Mouse (Mus musculus): Measurements from ENCODE around the gene Ccnc. TPM values are rescaled to one million over a fixed set of nuclear protein-coding genes. Genes with fewer than 3 reads are reported as not detected.
"Not testable (repeated sequence)": the region's sequence is repeated elsewhere in the genome, so short reads cannot be mapped to it uniquely, and the experiment has no call there.

Ccnc gene
- total RNA-seq, 2 experiments from 2014 or later: 21.4 to 25.2 TPM

DNA sequence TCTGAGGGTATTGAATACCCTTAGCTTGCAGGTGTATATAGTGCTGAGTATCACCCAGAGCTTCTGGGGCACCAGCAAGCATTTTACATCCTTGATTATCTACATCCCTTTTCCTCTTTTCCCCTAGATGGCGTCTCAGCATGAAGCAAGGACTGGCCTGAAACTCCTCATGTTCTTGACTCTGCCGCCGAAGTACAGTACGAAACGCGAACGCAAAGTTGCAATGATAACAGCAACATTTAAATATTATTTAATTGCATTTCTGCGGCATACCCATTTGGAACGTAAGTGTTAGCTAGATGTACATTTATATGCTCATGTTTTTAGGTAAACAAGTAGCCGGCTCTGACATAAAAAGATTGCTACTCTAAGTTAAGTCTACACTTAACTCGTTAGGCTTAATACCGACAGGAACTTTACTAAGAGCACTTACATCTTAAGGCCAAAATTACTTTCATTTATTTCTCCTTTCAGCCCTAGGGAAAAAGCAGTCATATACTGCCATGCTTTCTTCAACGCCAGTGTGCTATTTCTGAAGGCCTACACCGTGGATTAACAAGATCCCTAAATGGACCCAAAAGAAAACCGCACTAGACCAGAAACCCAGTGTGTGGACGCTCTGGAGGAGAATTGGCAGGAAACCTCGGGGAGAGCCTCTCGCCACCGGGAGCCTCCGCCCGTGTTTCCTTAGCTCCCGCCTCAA lies 438 bp upstream of the Ccnc start:
- peak; percentile 14 to 35 for DNase-seq

DNA sequence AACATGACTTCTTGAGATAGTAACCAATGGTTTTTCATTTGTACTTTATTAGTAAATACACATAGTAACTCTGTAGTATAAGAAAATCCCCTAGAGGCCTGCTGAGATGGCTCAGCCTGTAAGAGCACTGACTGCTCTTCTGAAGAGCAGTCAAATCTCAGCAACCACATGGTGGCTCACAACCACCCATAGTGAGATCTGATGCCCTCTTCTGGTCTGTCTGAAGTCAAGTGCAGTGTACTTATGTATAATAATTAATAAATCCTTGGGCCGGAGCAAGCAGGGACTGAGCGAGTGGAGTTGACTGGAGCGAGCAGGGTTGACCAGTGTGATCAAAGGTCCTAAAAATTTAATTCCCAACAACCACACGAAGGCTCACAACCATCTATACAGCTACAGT lies 11.7 kb downstream of the Ccnc start:
- peak in 1 of 2 experiments; percentile 15 for DNase-seq

DNA sequence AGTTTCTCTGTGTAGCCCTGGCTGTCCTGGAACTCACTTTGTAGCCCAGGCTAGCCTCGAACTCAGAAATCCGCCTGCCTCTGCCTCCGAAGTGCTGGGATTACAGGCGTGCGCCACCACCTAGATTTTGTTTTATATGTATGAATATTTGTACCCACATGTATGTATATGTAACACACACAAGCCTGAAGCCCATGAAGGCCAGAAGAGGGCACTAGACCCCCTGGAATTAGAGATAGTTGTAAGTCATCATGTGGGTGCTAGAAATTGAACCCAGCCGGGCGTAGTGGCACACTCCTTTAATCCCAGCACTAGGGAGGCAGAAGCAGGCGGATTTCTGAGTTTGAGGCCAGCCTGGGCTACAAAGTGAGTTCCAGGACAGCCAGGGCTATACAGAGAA lies 16.6 kb downstream of the Ccnc start:
- not testable (repeated sequence) for DNase-seq

DNA sequence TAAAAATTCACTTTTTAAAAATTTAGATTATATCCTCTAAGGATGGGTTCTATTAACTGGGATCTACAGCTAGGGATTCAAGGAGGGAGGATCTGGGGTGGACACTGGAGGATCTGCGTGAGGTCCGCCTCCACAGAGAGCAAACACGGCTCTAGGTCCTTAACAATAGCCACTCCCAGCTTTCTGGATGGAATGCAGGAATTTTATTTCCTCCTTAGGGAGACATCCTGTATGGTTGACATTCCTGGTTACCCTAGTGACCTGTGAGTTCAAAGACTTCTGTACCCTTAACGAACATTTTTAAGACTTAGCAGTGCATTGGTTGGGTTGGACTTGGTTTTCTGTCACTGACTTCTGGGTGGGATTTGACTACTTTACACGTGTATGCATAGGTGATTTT lies 18.2 kb downstream of the Ccnc start:
- DNase-seq: no peak

DNA sequence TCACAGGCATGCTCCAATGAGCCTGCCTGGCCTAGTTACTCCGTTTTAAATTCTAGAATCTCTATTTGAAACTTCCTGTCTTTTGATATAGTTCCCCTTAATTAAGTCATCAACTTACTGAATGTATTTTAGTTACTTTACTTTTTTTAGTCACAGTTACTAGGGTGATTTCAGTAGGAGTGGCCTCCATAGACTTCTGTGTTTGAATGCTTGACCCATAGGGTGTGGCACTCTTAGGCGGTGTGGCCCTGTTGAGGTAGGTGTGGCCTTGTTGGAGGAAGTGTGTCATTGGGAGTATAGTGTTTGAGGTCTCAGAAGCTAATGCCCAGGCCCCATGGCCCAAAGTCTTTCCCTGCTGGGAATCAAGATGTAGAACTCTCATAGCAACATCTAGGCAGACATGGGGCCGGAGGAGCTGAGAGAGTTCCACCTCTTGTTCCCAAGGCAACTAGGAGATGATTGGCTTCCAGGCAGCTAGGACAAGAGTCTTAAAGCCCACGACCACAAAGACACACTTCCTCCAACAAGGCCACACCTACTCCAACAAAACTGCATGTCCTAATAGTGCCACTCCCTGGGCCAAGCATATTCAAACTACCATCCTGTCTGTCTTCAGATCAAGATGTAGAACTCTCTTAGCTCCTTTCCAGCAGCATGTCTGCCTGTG lies 27.8 kb downstream of the Ccnc start:
- no peak for DNase-seq

DNA sequence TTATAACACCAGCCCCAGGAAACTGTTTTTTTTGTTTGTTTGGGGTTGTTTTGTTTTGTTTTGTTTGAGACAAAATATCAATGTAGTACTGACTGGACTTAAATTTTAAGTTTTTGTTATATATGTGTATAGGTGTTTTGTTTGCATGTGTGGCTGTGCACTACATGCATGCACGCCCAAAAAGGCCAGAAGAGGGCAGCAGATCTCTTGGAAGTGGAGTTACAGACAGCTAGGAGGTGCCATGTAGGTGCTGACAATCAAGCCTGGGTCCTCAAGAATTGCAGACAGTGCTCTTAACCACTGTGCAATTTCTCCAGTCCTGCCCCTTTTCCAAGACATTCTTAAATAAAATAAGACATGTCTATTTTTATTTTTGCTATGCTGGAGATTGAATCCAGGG lies 31.4 kb downstream of the Ccnc start:
- DNase-seq: no peak

DNA sequence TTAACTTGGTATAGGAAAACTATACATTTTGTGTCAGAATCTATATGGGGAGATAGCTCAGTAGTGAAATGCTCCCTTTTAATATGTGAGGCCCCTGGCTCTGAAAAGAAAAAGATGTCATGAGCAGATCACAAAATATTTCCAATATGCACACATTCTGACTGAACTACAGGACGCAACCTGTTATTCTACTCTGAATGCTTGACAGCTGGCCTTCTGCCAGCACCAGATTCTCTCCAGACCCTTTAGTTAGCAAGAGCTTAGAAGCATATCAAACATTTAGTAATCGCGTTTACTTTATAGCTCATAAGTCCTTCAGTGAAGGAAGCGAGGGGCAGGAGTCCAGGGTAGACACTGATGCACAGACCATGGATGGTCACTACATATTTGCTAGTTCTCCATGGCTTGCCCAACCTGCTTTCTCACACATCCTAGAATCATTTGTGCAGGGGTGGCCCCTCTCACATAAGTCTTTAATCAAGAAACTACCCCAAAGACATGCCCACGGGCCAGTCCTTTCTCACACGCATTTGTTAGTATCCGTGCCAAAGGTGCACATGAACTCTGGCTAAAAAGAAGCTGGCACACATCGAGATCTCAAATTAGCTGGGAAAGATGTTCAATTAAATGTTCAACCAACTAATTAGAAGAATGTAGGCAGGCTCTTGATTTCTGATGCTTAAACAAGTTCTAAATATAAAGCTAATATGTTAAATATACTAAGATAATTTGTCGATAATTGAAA lies 34.1 kb downstream of the Ccnc start:
- DNase-seq: no peak

DNA sequence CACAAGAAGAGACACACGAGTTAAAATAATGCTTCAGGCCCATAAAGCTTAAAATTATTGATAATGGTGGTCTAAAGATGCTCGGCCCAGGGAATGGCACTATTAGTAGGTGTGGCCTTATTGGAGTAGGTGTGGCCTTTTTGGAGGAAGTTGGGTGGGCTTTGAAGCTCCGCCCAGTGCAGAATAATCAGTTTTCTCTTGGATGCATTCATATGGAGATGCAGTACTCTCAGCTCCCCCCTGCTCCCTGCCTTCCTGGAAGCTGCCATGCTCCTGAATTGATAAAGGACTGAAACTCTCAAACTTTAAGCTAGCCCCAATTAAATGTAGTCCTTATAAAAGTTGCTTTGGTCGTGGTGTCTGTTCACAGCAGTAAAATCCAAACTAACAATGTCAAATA lies 36.3 kb downstream of the Ccnc start:
- no peak for DNase-seq

DNA sequence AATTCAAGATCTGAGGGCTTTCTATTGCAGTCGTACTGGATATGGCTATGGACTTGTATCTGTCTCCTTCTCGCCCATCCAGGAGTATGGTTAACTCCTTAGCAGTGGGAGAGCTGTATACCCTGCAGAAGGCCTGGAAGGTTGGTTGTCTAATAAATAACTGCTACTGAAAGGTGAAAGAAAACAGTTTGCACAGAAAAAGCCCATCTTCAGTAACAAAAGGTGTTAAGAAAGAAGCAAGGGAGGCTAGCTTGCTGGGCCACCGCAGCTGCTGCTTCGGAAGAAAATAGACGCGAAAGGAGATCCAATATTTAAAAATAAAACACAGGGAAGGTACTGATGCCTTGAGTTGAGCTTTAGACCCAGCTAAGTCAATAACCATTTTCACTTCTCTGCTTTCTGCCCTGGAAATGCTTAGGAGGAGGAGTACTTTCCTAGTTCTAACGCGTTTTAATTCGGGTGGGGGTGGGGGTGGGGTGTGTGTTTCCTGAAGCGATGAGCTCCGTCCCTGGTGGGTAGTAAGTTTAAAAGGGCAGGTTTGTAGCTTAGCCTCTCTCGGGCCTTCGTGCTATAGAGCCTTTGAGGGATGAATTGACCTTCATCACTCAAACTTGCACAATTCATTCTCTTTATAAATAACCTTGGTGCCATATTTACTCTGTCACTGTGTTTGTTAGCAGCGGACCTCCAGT lies 38.8 kb downstream of the Ccnc start:
- no peak for DNase-seq

DNA sequence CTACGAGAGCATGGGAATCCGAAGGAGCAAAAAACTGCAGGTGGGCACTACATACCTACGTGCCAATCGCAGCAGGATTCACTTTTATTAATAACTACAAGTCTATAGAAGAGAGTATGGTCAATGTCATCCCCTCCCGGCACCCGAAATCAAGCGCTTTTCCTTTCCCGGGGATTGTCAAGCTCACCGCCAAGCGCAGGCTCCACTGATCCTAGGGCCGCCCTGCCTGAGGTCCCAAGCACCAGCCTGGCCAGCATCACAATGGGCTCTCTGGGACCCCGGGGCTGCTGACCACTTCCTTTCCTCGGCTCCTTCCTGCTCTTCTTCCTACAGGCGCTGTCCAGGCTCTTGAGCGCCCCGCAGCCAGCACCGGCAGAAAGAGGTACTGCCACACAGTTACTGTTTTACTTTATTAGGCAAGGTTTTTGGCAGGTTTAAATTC lies 39.4 kb downstream of the Ccnc start, which contains the start of the genes Usp45 and Tstd3:
Gene Usp45 (plus strand): TSS at position 294 of the 442 bp plus-strand sequence.
Gene Tstd3 (minus strand): TSS at position 350 of the 442 bp plus-strand sequence.
- DNase-seq: peak; percentile 80 to 89

DNA sequence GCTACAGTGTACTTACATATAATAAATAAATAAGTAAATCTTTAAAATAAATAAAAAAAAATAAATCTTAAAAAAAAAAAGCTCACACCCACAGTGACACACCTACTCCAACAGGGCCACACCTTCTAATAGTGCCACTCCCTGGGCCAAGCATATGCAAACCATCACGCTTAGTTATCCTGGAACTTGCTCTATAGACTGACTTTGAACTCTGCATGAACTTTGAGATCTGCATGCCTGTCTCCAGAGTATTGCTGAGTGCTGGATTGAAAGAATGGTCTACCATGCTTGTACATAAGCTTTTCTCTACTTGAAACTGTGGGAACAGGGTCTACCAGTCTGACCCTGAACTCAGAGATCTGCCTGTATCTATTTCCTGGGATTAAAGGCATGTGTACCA lies 43.6 kb downstream of the Ccnc start:
- no peak for DNase-seq

DNA sequence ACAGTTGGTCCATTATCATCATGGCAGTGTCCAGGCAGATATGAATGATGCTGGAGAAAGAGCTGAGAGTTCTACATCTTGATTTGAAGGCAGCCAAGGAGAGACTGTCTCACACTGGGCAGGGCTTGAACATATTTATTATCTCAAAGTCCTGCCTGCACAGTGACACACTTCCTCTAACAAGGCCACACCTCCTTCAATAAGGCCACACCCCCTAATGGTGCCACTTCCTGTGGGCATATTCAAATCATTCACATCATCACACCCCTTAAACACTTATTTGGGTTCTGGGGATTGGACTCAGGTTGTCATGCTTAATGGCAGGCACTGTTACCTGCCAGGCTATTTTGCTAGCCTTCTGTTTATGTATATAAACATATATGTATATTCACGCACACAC lies 44.8 kb downstream of the Ccnc start:
- DNase-seq: no peak

DNA sequence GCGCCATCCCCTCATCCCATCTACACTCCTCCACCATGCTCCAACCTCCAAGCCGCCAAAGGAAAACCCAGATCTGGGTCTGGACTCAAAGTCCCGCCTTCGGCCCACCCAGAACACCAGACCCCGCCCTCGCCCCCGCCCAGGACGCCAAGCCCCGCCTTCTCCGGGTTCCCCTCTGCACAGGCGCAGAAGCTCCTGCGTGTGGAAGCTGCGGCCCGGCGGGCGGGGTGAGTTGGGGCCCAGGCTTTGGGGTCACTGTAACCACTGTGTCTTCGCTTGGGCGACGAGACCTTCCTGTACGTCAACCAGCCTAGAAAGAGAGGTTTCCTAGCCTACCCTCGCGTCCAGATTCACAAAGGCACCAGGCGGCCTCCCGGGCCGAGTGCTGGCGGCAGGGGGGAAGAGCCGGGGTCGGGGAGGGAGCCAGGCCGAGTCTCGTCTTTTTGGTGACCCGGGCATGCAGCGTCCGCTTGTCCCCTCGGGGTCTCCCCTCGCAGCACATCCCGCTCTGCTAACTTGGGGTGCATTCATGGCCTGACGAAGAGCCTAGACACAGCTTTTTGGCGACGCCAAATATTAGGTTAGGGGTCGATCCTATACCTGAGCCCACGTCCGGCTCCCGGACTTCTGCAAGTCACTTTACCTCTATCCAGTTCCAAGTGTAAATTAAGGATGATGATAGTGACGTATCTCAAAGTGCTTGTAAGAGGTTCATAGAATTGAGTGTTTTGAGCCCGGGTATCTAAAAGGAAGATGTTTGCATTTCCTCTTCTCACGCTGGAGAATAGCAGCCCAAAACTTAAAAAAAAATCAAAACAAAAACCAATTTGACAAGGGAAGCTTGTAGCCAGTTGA lies 48.8 kb downstream of the Ccnc start:
- peak; percentile 94 to 95 for DNase-seq

DNA sequence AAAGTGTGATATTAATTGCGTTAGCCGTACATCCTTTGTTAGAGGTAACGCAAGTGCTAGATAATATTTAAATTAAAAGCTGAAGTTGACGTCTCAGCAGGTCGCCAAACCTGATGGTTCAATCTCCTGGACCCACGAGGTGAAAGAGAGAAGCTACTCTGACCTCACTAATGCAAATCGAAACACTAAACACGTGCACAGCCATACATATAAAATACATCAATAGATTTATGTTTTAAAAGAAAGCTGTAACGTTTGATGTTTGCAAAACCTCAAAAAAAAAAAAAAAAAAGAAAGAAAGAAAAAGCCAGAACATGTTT lies 49.4 kb downstream of the Ccnc start:
- no peak for DNase-seq

DNA sequence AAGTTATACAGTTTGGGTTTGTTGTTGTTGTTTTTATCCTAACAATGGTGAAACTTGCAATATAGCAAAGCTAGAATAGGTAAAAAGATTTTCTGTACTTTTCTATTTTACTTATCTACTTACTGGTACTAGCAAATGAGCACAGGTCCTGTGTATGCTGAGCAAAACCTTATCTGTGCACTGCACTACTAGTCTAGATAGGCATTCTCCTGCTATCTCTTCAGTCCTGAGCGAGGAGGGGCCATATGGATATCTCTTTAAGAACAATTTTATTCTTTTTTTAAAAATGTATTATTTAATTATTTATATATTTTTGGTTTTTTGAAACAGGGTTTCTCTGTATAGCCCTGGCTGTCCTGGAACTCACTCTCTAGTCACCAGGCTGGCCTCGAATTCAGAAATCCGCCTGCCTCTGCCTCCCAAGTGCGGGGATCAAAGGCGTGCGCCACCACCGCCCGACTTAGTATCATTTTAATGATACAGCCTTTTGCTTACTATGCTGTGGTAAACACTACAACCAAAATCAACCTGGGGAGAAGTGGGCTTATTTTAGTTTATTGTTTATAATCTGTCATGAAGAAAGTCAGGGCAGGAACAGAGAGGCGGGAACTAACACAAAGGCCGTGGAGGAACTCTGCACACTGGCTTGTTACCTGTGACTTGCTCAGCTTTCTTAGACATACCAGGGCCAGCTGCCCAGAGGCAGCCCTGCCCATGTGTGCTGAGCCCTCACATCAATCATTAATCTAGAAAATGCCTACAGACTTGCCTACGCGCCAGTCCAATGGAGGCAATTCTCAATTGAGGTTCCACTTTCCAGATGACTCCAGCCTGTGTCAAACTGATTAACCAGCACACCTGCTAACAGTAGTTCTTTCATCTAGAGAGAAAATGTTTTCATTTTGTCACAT lies 53.6 kb downstream of the Ccnc start:
- DNase-seq: no peak

DNA sequence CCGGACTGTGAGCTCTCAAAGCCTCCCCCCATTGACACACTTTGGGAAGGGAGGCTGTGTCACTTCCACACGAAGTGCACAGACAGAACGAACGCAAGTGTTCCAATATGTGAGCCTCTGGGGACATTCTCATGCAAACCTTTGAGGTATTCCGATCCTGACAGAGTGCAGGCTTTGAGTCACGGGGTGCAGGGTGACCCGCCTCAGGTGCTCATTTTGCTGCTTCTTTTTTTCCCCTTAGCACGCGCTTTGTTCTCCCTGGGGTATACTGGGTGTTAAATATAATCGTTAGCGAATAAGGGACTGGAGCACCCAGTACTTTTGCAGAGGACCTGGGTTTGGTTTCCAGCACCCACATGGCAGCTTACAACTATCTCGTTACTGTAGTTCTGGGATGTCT lies 58.8 kb downstream of the Ccnc start:
- DNase-seq: no peak

DNA sequence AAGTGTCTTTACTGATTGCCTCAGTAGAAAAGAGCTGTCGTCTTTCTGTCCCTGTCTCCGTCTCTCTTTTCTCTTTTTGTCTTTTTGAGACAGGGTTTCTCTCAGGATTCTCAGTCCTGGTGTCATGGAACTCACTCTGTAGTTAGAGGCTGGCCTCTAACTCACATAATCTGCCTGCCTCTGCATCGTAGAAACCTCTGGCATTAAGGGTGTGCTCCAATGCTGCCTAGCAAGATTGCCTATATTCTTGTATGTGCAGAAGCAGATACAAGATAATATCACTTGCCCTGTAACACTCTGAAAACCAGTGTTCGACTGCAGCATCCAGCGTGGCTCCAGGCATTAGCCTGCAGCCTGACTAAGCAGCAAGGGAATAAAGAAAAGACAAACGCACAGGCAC lies 61.4 kb downstream of the Ccnc start:
- DNase-seq: no peak

DNA sequence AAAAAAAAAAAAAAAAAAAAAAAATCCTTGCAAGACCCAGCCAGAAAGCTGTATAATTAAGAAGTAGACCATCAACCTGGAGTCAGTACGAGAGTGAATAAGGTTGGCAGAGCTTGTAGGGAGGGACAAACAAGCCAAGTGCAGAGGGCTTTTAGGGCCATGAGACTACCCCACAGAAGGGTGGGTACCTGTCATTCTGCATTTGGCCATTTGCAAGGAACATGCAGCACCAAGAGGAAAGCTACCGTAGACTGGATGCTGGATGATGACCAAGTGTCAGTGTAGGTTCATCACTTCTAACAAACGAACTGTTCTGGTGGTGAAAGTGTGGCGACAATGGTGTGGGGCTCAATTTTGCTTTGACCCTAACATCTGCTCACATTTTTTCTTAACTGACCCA lies 62.3 kb downstream of the Ccnc start:
- no peak for DNase-seq

DNA sequence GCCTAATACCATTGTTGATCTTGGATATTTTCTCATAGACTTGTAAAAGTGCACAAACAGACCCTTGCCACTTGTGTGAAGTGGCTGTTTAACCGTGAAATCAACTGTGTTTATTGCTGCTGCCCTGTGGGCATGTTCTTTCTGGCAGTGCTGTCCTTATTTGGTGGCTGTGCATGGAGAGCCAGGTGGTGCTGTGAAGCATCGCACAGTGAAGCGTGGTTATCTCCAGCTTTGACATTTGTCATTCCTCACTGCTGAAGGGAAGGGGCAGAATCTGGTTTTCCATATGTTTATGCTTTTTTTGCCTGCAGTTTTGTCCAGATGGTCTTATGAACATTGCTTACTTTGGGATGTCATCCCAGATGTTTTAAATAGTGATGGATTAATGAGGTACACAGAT lies 66.1 kb downstream of the Ccnc start:
- no peak for DNase-seq

DNA sequence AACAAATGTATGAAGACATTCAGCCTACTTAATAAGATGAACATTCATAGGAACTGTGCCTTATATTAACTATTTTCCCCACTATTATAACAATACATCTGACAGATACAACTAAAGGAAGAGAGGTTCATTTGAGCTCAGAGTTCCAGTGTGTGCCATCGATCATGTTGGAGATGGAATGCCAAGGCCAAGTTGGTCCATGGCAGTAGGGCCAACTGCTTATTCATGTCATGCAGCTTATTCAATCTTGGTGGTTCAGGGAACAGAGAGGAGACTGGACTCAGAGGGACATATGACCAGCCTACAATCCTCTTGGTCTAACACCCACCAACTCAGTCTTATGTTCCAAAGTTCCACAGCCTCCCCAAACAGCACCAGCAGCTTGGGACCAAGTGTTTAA lies 73.5 kb downstream of the Ccnc start:
- peak; percentile 14 to 15 for DNase-seq

DNA sequence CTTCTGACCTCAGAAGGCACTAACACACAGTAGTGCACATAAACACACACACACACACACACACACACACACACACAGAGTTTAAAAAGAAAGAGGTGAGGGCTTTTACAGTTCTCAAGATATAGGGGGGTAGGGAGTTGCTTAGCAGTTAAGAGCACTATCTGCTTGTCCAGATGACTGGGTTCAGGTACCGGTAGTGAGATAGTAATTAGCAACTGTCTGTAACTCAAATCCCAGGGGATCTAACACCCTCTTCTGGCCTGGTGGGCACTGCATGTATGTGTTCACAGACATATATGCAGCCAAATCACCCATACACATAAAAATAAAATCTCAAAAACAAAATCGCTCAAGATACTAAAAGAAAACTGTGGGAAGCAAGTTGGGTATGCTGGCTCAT lies 74.1 kb downstream of the Ccnc start:
- no peak for DNase-seq
